8 mouse cellular contexts compared by ENCODE assay signal in the genomic region with DNA sequence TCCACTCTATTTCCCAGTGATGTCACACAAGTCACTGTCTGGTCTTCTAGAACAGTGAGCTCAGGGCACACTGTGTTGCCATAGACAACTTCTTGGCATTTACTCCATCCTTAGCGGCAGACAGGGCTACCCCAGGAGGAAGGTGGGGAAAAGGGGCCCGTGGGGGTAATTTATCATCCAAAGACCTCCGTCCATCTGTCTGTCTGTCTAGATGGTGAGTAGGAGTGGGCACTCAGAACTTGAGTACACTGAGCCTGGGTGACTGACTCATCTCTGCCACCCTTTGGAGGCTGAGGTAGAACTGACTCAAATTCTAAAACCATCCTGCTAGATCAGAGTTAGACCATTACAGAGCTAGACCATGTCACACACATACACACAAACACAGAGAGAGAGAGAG. TPM values are rescaled to one million over a fixed set of nuclear protein-coding genes. Genes with fewer than 3 reads are reported as not detected.
DNase-seq lines count a peak whose midpoint lies in the region; ATAC-seq and TF ChIP-seq lines count a peak whose summit lies in the region.

A gene (plus strand): TSS at position 73 of the 400 bp plus-strand sequence.

- 77% methylated on average over 3 of the region's 3 CpGs for WGBS in kidney, postnatal 0 days
- WGBS in midbrain, embryonic 16.5 days = 80% methylated on average over 3 of the region's 3 CpGs

- TF ChIP-seq CTCF in kidney, postnatal 0 days (IDR thresholded peaks at IDR 0.05; ENCODE audit: low read depth) = no peak

- H3K27me3 ChIP-seq in kidney, postnatal 0 days (ENCODE audit: insufficient read depth, low read length) = no peaks in the 10 kb centered on the region
- no peaks in the 10 kb centered on the region for H3K27me3 ChIP-seq in midbrain, embryonic 16.5 days (ENCODE audit: control insufficient read depth, insufficient read depth, low read depth, low read length)

- H3K9me3 ChIP-seq in kidney, postnatal 0 days (replicated peaks; ENCODE audit: low read length) = no peaks in the 10 kb centered on the region
- H3K9me3 ChIP-seq in midbrain, embryonic 16.5 days (replicated peaks; ENCODE audit: control insufficient read depth, low read length, poor library complexity, severe bottlenecking) = no peaks in the 10 kb centered on the region

- no peak within 1 kb of the TSS for H3K9ac ChIP-seq in kidney, postnatal 0 days (ENCODE audit: low read depth, low read length)
- no peak within 1 kb of the TSS for H3K9ac ChIP-seq in midbrain, embryonic 16.5 days (ENCODE audit: low read depth, low read length)

- peaks cover 21% of the 10 kb centered on the region; the same call in 1 of the 2 replicates for H3K4me1 ChIP-seq in kidney, postnatal 0 days (replicated peaks; ENCODE audit: insufficient read depth, low read length)
- H3K4me1 ChIP-seq in midbrain, embryonic 16.5 days (ENCODE audit: control insufficient read depth, insufficient read depth, low read length) = peaks cover 10% of the 10 kb centered on the region

- ATAC-seq in kidney, postnatal 0 days (replicated peaks; ENCODE audit: low FRiP score, low read depth) = no peak
- no peak for ATAC-seq in midbrain, embryonic 16.5 days

- H3K27ac ChIP-seq in kidney, postnatal 0 days = no peak within 1 kb of the TSS
- no peak within 1 kb of the TSS for H3K27ac ChIP-seq in midbrain, embryonic 16.5 days (ENCODE audit: low read length)

- H3K36me3 ChIP-seq in kidney, postnatal 0 days (ENCODE audit: insufficient read depth, low read length) = no peaks in the 10 kb centered on the region
- no peaks in the 10 kb centered on the region for H3K36me3 ChIP-seq in midbrain, embryonic 16.5 days (ENCODE audit: control insufficient read depth, insufficient read depth, low read length)

- H3K4me3 ChIP-seq in kidney, postnatal 0 days (replicated peaks; ENCODE audit: low read depth, low read length) = no peak within 1 kb of the TSS
- H3K4me3 ChIP-seq in midbrain, embryonic 16.5 days (ENCODE audit: low read depth, low read length) = no peak within 1 kb of the TSS

- intact Hi-C loops in gastrocnemius, postnatal 36 days (cut with DNase I) = no loop called here

- no peak within 1 kb of the TSS for H3K4me2 ChIP-seq in kidney, postnatal 0 days (ENCODE audit: low read length)
- no peak within 1 kb of the TSS for H3K4me2 ChIP-seq in midbrain, embryonic 16.5 days (ENCODE audit: low read length)

- DNase-seq in kidney, postnatal 0 days (ENCODE audit: low spot score) = no peak
- DNase-seq in kidney, postnatal 25 days = no peak
- no peak for DNase-seq in adrenal gland, postnatal 10 days
- no peak for DNase-seq in gastrocnemius, postnatal 36 days
- no peak for DNase-seq in layer of hippocampus, postnatal 36 days
- DNase-seq in right cerebral cortex, adult 18-20 months = no peak
- no peak for DNase-seq in urinary bladder, adult 18-20 months (ENCODE audit: low spot score in 2 of 2)

RNA-seq across cellular contexts. Expression of the gene that starts here (rescaled TPM):
- 74.1 and 74.6 TPM in 2 replicates for polyA plus RNA-seq in kidney, postnatal 0 days (2015; fragmentation: Nextera tagmentation; extraction: Ambion mirVana)
- 100 to 1,000 TPM in 1 of 2 experiments, 10 to 100 TPM in 1; 53.2 to 109 TPM for total RNA-seq in adrenal gland, postnatal 10 days (2021)
- total RNA-seq in gastrocnemius, postnatal 36 days (2021) = 10 to 100 TPM; 39.2 to 44.1 TPM
- 10 to 100 TPM; 22.7 to 23.3 TPM for total RNA-seq in layer of hippocampus, postnatal 36 days (2021)
- polyA plus RNA-seq in midbrain, embryonic 16.5 days (2015; fragmentation: Nextera tagmentation; extraction: Ambion mirVana) = 6.7 and 8.3 TPM in 2 replicates
